Mouse (Mus musculus): Measurements from ENCODE around the gene Klhl8. TPM values are rescaled to one million over a fixed set of nuclear protein-coding genes. Genes with fewer than 3 reads are reported as not detected.
A peak's percentile ranks its signal among the peaks of the same experiment; 100 is the strongest.
"Not testable (repeated sequence)": the region's sequence is repeated elsewhere in the genome, so short reads cannot be mapped to it uniquely, and the experiment has no call there.

Klhl8 gene
- 8.2 and 8.5 TPM in 2 replicates for polyA plus RNA-seq (2015; fragmentation: Nextera tagmentation; extraction: Ambion mirVana)

GRCm38 (mm10) chr5:103910748-103911409 is at the start of gene Klhl8:
TSS of gene Klhl8 (minus strand) at chr5:103911259.
- WGBS: under 1% methylated on average over 78 of the region's 86 CpGs

GRCm38 (mm10) chr5:103954638-103955037 is 43.6 kb upstream of the Klhl8 start:
- H3K36me3 ChIP-seq: no peaks in the 10 kb centered on the region
- no peak overlapping the region for H3K4me3 ChIP-seq (replicated peaks)
- WGBS: 79% methylated on average over 5 of the region's 5 CpGs
- H3K9me3 ChIP-seq: no peaks in the 10 kb centered on the region
- no peak for ATAC-seq
- H3K4me2 ChIP-seq (replicated peaks): no peak overlapping the region
- no peaks in the 10 kb centered on the region for H3K27me3 ChIP-seq (replicated peaks)
- H3K27ac ChIP-seq: no peak overlapping the region
- H3K9ac ChIP-seq: no peak overlapping the region
- H3K4me1 ChIP-seq (replicated peaks): no peaks in the 10 kb centered on the region

More at GRCm38 (mm10) chr5:103910748-103911409, at the start of gene Klhl8:
- Histone ChIP-seq H3K27me3 (replicated peaks) (no peaks in the 10 kb centered on the region; the same call in 1 of the 2 replicates), H3K36me3 (no peaks in the 10 kb centered on the region), H3K4me2 (replicated peaks) (peak within 1 kb of the TSS; percentile 91), H3K27ac (no peak within 1 kb of the TSS), H3K4me3 (replicated peaks) (peak within 1 kb of the TSS; percentile 88), H3K4me1 (replicated peaks) (no peaks in the 10 kb centered on the region), H3K9ac (peak within 1 kb of the TSS; percentile 84), H3K9me3 (no peaks in the 10 kb centered on the region)
- ATAC-seq: peak; percentile 99

GRCm38 (mm10) chr5:103953135-103954083 is 42.4 kb upstream of the Klhl8 start:
- Histone ChIP-seq H3K27me3 (replicated peaks) (no peaks in the 10 kb centered on the region), H3K4me2 (replicated peaks) (no peak overlapping the region), H3K27ac (no peak overlapping the region), H3K9me3 (no peaks in the 10 kb centered on the region), H3K36me3 (no peaks in the 10 kb centered on the region), H3K4me1 (replicated peaks) (no peaks in the 10 kb centered on the region), H3K9ac (no peak overlapping the region), H3K4me3 (replicated peaks) (no peak overlapping the region)
- ATAC-seq: no peak
- WGBS: 82% methylated on average over 10 of the region's 10 CpGs

- H3K9me3 ChIP-seq; H3K27me3 ChIP-seq (replicated peaks); H3K27ac ChIP-seq; ATAC-seq; H3K4me1 ChIP-seq (replicated peaks); H3K36me3 ChIP-seq; H3K9ac ChIP-seq; H3K4me2 ChIP-seq (replicated peaks); H3K4me3 ChIP-seq (replicated peaks): not testable (repeated sequence)
- 90% methylated on average over 15 of the region's 15 CpGs for WGBS
These were observed 39.1 kb upstream of the Klhl8 start for GRCm38 (mm10) chr5:103950138-103950537.

- Histone ChIP-seq H3K9me3 (no peaks in the 10 kb centered on the region), H3K36me3 (no peaks in the 10 kb centered on the region), H3K4me1 (replicated peaks) (no peaks in the 10 kb centered on the region; the same call in 1 of the 2 replicates), H3K9ac (no peak overlapping the region), H3K27me3 (replicated peaks) (peaks cover 8% of the 10 kb centered on the region; the same call in 1 of the 2 replicates), H3K4me2 (replicated peaks) (no peak overlapping the region), H3K27ac (no peak overlapping the region), H3K4me3 (replicated peaks) (no peak overlapping the region)
- no peak for ATAC-seq
- WGBS: 48% methylated on average over 6 of the region's 6 CpGs
These were observed 32.1 kb upstream of the Klhl8 start for GRCm38 (mm10) chr5:103943183-103943582.

- no peak overlapping the region for H3K27ac ChIP-seq
- H3K4me3 ChIP-seq (replicated peaks): no peak overlapping the region
- H3K27me3 ChIP-seq (replicated peaks): peaks cover 8% of the 10 kb centered on the region; the same call in 1 of the 2 replicates
- ATAC-seq: no peak
- no peaks in the 10 kb centered on the region for H3K36me3 ChIP-seq
- no peak overlapping the region for H3K4me2 ChIP-seq (replicated peaks)
- WGBS: 72% methylated on average over 1 of the region's 1 CpGs
- H3K4me1 ChIP-seq (replicated peaks): no peaks in the 10 kb centered on the region; the same call in 1 of the 2 replicates
- H3K9me3 ChIP-seq: no peaks in the 10 kb centered on the region
- no peak overlapping the region for H3K9ac ChIP-seq
These were observed 28.8 kb upstream of the Klhl8 start for GRCm38 (mm10) chr5:103939856-103940255.

- H3K27me3 ChIP-seq (replicated peaks): peaks cover 5% of the 10 kb centered on the region; the same call in 1 of the 2 replicates
- H3K4me1 ChIP-seq (replicated peaks): no peaks in the 10 kb centered on the region; the same call in 1 of the 2 replicates
- no peak overlapping the region for H3K4me3 ChIP-seq (replicated peaks)
- no peaks in the 10 kb centered on the region for H3K9me3 ChIP-seq
- no peak for ATAC-seq
- H3K4me2 ChIP-seq (replicated peaks): no peak overlapping the region
- 61% methylated on average over 7 of the region's 7 CpGs for WGBS
- H3K27ac ChIP-seq: no peak overlapping the region
- no peak overlapping the region for H3K9ac ChIP-seq
- H3K36me3 ChIP-seq: no peaks in the 10 kb centered on the region
These were observed 28.2 kb upstream of the Klhl8 start for GRCm38 (mm10) chr5:103939350-103939652.

- ATAC-seq: peak; percentile 40; the same call in 1 of the 2 replicates
- H3K27ac ChIP-seq: no peak overlapping the region
- H3K4me1 ChIP-seq (replicated peaks): no peaks in the 10 kb centered on the region; the same call in 1 of the 2 replicates
- H3K9me3 ChIP-seq: no peaks in the 10 kb centered on the region
- H3K27me3 ChIP-seq (replicated peaks): no peaks in the 10 kb centered on the region; the same call in 1 of the 2 replicates
- no peak overlapping the region for H3K4me3 ChIP-seq (replicated peaks)
- 43% methylated on average over 11 of the region's 11 CpGs for WGBS
- no peak overlapping the region for H3K4me2 ChIP-seq (replicated peaks)
- H3K9ac ChIP-seq: no peak overlapping the region
- no peaks in the 10 kb centered on the region for H3K36me3 ChIP-seq
These were observed 27.7 kb upstream of the Klhl8 start for GRCm38 (mm10) chr5:103938547-103939349.

GRCm38 (mm10) chr5:103936906-103937589 is 26.0 kb upstream of the Klhl8 start:
- WGBS: 34% methylated on average over 14 of the region's 14 CpGs
- no peak overlapping the region for H3K9ac ChIP-seq
- H3K27ac ChIP-seq: no peak overlapping the region
- no peaks in the 10 kb centered on the region for H3K36me3 ChIP-seq
- no peaks in the 10 kb centered on the region; the same call in 1 of the 2 replicates for H3K4me1 ChIP-seq (replicated peaks)
- peak; percentile 74 for ATAC-seq
- no peak overlapping the region for H3K4me3 ChIP-seq (replicated peaks)
- no peaks in the 10 kb centered on the region; the same call in 1 of the 2 replicates for H3K27me3 ChIP-seq (replicated peaks)
- no peak overlapping the region for H3K4me2 ChIP-seq (replicated peaks)
- H3K9me3 ChIP-seq: no peaks in the 10 kb centered on the region

GRCm38 (mm10) chr5:103931924-103932323 is 20.9 kb upstream of the Klhl8 start:
- H3K4me1 ChIP-seq (replicated peaks); H3K27me3 ChIP-seq (replicated peaks); H3K9me3 ChIP-seq; H3K4me3 ChIP-seq (replicated peaks); H3K27ac ChIP-seq; H3K9ac ChIP-seq; ATAC-seq; H3K4me2 ChIP-seq (replicated peaks); H3K36me3 ChIP-seq: not testable (repeated sequence)

GRCm38 (mm10) chr5:103930511-103930910 is 19.5 kb upstream of the Klhl8 start:
- Histone ChIP-seq H3K27me3 (replicated peaks) (0 out of 2 replicates have a peak, but pooled peaks cover 4% of the 10 kb centered on the region), H3K27ac (no peak overlapping the region), H3K9me3 (no peaks in the 10 kb centered on the region), H3K36me3 (no peaks in the 10 kb centered on the region), H3K9ac (no peak overlapping the region), H3K4me1 (replicated peaks) (0 out of 2 replicates have a peak, but pooled peaks cover 6% of the 10 kb centered on the region), H3K4me2 (replicated peaks) (no peak overlapping the region), H3K4me3 (replicated peaks) (no peak overlapping the region)
- no peak for ATAC-seq
- WGBS: 85% methylated on average over 5 of the region's 5 CpGs
